Mouse (Mus musculus) cerebellum, postnatal 10 days (tissue): ENCODE measurements around the gene Usp46.

ENCODE experiments used
- DNase-seq, 2 experiments: peaks; one replicate each; pipeline ENCODE4 v3.0.0; 2021; ENCODE audit warnings: mixed read lengths in 2 of 2

The Usp46 gene

GRCm38 (mm10) chr5:73950809-73951648, 117.2 kb downstream of the Usp46 start:
- peak in 1 of 2 experiments; percentile 21 for DNase-seq
